Mouse (Mus musculus): Measurements from ENCODE around the gene Cd34. TPM values are rescaled to one million over a fixed set of nuclear protein-coding genes. Genes with fewer than 3 reads are reported as not detected.

The Cd34 gene
- total and polyA plus RNA-seq, 2 experiments from 2014 or later: 22.0 to 23.9 TPM

DNA sequence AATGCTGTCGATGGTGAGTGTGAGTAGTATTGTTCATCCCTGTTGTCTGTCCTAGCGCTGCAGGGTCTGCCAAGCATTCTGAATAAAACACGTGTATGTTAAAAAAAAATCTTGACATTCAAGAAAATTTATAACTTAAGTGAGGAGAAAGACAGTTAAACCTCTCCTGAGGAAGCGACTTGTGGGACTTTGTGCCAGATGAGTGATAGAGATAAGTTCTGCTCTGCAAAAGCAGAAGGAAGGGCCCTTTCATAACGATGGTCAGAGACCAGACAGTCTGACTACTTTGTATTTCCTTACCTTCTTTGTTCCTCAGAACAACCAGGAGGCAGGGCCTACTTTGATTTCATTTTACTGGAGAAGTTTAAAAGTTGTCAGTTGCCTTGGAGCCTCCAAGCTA is 4.9 kb downstream of the Cd34 start:
- no peak overlapping the region for H3K27ac ChIP-seq (ENCODE audit: low read depth, low read length)
- no peak for TF ChIP-seq CTCF (IDR thresholded peaks at IDR 0.05; ENCODE audit: low read depth)
- DNase-seq (no peak), ATAC-seq (no peak)
- WGBS: 82% methylated on average over 5 of the region's 5 CpGs
- H3K4me1 ChIP-seq (ENCODE audit: insufficient read depth): peaks cover 7% of the 10 kb centered on the region; the same call in 1 of the 2 replicates
- H3K27me3 ChIP-seq (ENCODE audit: insufficient read depth, low read length): peaks cover 13% of the 10 kb centered on the region; the same call in 1 of the 2 replicates
- H3K9me3 ChIP-seq (ENCODE audit: low read length): no peaks in the 10 kb centered on the region
- H3K9ac ChIP-seq: no peak overlapping the region
- H3K36me3 ChIP-seq (ENCODE audit: insufficient read depth): no peaks in the 10 kb centered on the region
- H3K4me3 ChIP-seq (ENCODE audit: low read depth, low read length): no peak overlapping the region
- H3K4me2 ChIP-seq (ENCODE audit: low read depth): no peak overlapping the region

DNA sequence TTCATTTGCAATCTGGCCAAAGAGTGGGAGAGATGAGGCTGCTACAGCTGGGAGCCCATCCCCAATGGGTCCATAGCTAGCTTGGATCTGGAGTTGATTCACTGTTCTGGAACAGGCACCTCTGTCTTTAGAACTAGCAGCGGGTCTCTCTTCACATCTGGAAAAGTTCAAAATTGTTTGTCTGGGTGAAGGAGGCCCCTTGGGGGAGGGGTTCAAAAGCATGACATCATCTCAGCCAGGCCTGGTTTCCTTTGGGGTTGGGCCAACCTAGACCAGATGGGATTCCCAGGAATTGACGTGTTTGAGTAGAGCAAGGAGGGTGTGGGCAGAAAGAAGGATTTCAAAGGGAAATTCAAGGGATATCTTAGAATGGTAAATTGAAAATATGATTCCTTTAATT is 6.8 kb downstream of the Cd34 start:
- no peaks in the 10 kb centered on the region for H3K4me1 ChIP-seq (ENCODE audit: insufficient read depth)
- H3K9me3 ChIP-seq (ENCODE audit: low read length): no peaks in the 10 kb centered on the region
- H3K27ac ChIP-seq (ENCODE audit: low read depth, low read length): no peak overlapping the region
- H3K9ac ChIP-seq: no peak overlapping the region
- H3K27me3 ChIP-seq (ENCODE audit: insufficient read depth, low read length): no peaks in the 10 kb centered on the region
- ATAC-seq (no peak), DNase-seq (no peak)
- WGBS: 54% methylated on average over 2 of the region's 2 CpGs
- no peak overlapping the region for H3K4me3 ChIP-seq (ENCODE audit: low read depth, low read length)
- no peaks in the 10 kb centered on the region for H3K36me3 ChIP-seq (ENCODE audit: insufficient read depth)
- TF ChIP-seq CTCF (IDR thresholded peaks at IDR 0.05; ENCODE audit: low read depth): no peak
- H3K4me2 ChIP-seq (ENCODE audit: low read depth): no peak overlapping the region

DNA sequence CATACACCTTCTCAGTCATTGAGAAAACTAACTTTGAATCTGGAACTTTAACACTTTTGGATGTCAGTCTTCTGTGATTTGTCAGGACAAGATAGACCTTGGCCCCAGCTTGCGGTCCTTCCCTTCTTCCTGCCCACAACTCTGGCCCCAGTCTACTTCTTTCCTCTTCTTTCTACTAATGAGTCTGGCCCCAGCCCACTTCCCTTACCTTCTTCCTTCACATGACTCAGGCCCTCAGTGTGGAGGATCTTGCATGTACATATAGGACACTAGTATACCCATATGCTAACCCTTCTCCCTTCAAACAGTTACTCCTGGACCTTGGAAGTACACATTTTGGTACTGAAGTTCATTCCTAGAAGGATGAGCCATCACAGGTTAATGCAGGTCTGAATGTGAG is 7.8 kb downstream of the Cd34 start:
- ATAC-seq: no peak
- H3K4me3 ChIP-seq (ENCODE audit: low read depth, low read length): no peak overlapping the region
- H3K27ac ChIP-seq (ENCODE audit: low read depth, low read length): no peak overlapping the region
- no peaks in the 10 kb centered on the region for H3K4me1 ChIP-seq (ENCODE audit: insufficient read depth)
- no peaks in the 10 kb centered on the region for H3K36me3 ChIP-seq (ENCODE audit: insufficient read depth)
- no peak overlapping the region for H3K9ac ChIP-seq
- WGBS: 100% methylated on average over 1 of the region's 1 CpGs
- TF ChIP-seq CTCF (IDR thresholded peaks at IDR 0.05; ENCODE audit: low read depth): no peak
- no peak for DNase-seq
- no peaks in the 10 kb centered on the region for H3K27me3 ChIP-seq (ENCODE audit: insufficient read depth, low read length)
- no peaks in the 10 kb centered on the region for H3K9me3 ChIP-seq (ENCODE audit: low read length)
- no peak overlapping the region for H3K4me2 ChIP-seq (ENCODE audit: low read depth)

DNA sequence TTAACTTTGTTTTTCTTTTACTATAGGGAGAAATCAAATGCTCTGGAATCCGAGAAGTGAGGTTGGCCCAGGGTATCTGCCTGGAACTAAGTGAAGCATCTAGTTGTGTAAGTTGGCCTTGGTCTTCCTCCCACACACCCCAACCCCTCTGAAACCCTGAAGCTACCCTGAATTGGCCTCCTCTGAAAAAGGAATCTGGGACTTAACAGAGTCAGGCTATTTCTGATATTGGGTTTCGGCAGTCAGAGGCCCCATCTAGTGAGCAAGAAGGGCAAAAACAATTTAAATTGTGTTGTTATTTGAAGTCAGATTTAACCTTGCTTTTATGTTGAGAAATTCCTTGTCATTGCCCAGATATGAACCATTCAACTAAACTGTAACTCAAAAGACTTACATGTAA is 12.3 kb downstream of the Cd34 start:
- H3K27me3 ChIP-seq (ENCODE audit: insufficient read depth, low read length): no peaks in the 10 kb centered on the region
- no peak overlapping the region for H3K4me2 ChIP-seq (ENCODE audit: low read depth)
- peak; percentile 61 for TF ChIP-seq CTCF (IDR thresholded peaks at IDR 0.05; ENCODE audit: low read depth)
- WGBS: 70% methylated on average over 2 of the region's 2 CpGs
- H3K27ac ChIP-seq (ENCODE audit: low read depth, low read length): no peak overlapping the region
- no peaks in the 10 kb centered on the region for H3K9me3 ChIP-seq (ENCODE audit: low read length)
- no peak overlapping the region for H3K4me3 ChIP-seq (ENCODE audit: low read depth, low read length)
- ATAC-seq: no peak
- no peaks in the 10 kb centered on the region for H3K36me3 ChIP-seq (ENCODE audit: insufficient read depth)
- H3K4me1 ChIP-seq (ENCODE audit: insufficient read depth): no peaks in the 10 kb centered on the region
- peak; percentile 43 for DNase-seq
- H3K9ac ChIP-seq: no peak overlapping the region

DNA sequence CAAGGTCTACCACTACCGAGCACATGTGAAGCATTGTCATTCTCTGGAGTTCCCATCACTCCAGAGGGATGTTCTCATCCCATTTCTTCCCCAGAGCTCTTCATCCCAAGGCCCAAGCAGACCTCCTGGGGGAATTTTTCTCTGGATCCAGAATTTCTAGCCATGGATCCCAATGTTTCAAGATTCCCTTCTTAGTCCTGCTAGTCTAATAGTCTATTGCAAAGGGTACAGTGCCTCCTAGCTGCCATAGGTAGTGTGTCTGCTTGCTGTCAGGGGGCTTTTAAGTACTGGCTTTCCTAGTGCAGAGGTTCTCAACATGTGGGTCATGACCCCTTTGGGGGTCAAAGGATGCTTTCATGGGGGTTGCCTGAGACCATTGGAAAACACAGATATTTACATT is 14.3 kb downstream of the Cd34 start:
- no peaks in the 10 kb centered on the region for H3K36me3 ChIP-seq (ENCODE audit: insufficient read depth)
- H3K27ac ChIP-seq (ENCODE audit: low read depth, low read length): no peak overlapping the region
- TF ChIP-seq CTCF (IDR thresholded peaks at IDR 0.05; ENCODE audit: low read depth): peak; percentile 46
- H3K4me1 ChIP-seq (ENCODE audit: insufficient read depth): no peaks in the 10 kb centered on the region
- H3K27me3 ChIP-seq (ENCODE audit: insufficient read depth, low read length): no peaks in the 10 kb centered on the region
- no peak overlapping the region for H3K9ac ChIP-seq
- H3K9me3 ChIP-seq (ENCODE audit: low read length): no peaks in the 10 kb centered on the region
- ATAC-seq (no peak), DNase-seq (no peak)
- no peak overlapping the region for H3K4me2 ChIP-seq (ENCODE audit: low read depth)
- H3K4me3 ChIP-seq (ENCODE audit: low read depth, low read length): no peak overlapping the region
- 82% methylated on average over 1 of the region's 1 CpGs for WGBS

DNA sequence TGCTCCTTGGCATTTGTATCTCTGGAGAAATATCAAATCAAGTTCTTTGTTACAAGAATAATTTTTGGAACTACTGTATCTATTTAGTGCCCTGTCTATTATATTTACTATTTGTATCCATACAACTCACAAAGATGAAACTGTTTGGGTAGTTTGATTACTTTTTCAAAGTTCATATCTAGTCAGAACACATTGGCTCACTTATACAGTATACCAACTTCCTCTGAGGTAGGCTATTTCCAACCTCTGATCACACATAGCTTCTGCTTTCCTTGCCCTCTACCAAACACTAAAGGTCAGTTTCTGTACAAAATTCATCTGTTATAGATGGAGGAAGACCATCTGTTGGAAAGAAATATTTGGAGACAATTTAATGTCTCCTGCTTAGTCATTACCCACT is 16.1 kb downstream of the Cd34 start:
- Histone ChIP-seq H3K27me3 (ENCODE audit: insufficient read depth, low read length) (no peaks in the 10 kb centered on the region), H3K27ac (ENCODE audit: low read depth, low read length) (no peak overlapping the region), H3K9ac (no peak overlapping the region), H3K9me3 (ENCODE audit: low read length) (no peaks in the 10 kb centered on the region), H3K4me2 (ENCODE audit: low read depth) (no peak overlapping the region), H3K4me1 (ENCODE audit: insufficient read depth) (no peaks in the 10 kb centered on the region), H3K4me3 (ENCODE audit: low read depth, low read length) (no peak overlapping the region), H3K36me3 (ENCODE audit: insufficient read depth) (no peaks in the 10 kb centered on the region)
- ATAC-seq (no peak), DNase-seq (no peak)
- no peak for TF ChIP-seq CTCF (IDR thresholded peaks at IDR 0.05; ENCODE audit: low read depth)

DNA sequence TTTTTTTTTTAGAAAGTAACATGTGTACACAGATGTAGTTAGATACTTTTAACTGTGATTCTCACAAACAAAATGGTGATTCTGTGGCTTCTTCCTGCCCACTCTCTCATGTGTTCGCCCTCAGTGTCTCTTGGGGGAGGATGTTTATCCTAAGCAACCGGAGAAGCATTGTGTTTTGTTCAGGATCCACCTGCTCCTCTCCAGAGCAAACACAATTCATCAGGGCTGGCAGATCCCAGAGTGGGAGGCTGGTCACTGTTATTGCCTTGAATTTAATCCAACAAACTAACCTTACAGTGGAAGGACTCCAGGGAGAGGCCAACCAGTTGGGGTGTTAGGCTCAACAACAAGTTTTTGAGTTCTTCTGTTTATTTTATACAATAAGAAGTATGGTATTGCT is 17.1 kb downstream of the Cd34 start:
- DNase-seq (no peak), ATAC-seq (no peak)
- Histone ChIP-seq H3K4me3 (ENCODE audit: low read depth, low read length) (no peak overlapping the region), H3K36me3 (ENCODE audit: insufficient read depth) (no peaks in the 10 kb centered on the region), H3K27me3 (ENCODE audit: insufficient read depth, low read length) (no peaks in the 10 kb centered on the region), H3K4me1 (ENCODE audit: insufficient read depth) (no peaks in the 10 kb centered on the region), H3K9ac (no peak overlapping the region), H3K27ac (ENCODE audit: low read depth, low read length) (no peak overlapping the region), H3K4me2 (ENCODE audit: low read depth) (no peak overlapping the region), H3K9me3 (ENCODE audit: low read length) (no peaks in the 10 kb centered on the region)
- no peak for TF ChIP-seq CTCF (IDR thresholded peaks at IDR 0.05; ENCODE audit: low read depth)
- 55% methylated on average over 2 of the region's 2 CpGs for WGBS

DNA sequence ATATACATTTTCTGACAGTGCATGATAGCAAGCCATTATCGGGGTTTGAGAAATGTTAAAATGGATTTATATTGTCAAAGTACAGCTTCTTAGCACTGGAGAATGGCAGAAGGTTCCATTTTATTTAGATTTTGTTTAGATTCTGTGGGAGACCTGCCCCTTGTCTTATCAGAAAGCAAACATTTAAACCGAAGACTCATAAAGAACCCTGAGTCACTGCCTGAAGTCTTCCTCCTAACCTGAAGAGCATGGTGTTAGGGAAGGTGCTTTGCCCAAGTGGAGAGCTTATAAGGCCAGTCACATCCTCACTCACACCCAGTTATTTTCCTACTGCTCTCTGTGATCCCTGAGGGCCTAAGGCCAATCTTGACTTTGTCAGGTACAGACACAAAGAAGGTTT is 18.4 kb downstream of the Cd34 start:
- 87% methylated on average over 2 of the region's 2 CpGs for WGBS
- Histone ChIP-seq H3K27ac (ENCODE audit: low read depth, low read length) (no peak overlapping the region), H3K4me1 (ENCODE audit: insufficient read depth) (no peaks in the 10 kb centered on the region), H3K4me3 (ENCODE audit: low read depth, low read length) (no peak overlapping the region), H3K9me3 (ENCODE audit: low read length) (no peaks in the 10 kb centered on the region), H3K27me3 (ENCODE audit: insufficient read depth, low read length) (no peaks in the 10 kb centered on the region), H3K9ac (no peak overlapping the region), H3K36me3 (ENCODE audit: insufficient read depth) (no peaks in the 10 kb centered on the region), H3K4me2 (ENCODE audit: low read depth) (no peak overlapping the region)
- DNase-seq (no peak), ATAC-seq (no peak)
- no peak for TF ChIP-seq CTCF (IDR thresholded peaks at IDR 0.05; ENCODE audit: low read depth)

Data from forebrain, postnatal 0 days (tissue).